Mouse (Mus musculus) natural killer cell, adult 2 months (primary cell): ENCODE measurements around the gene Ipmk.
A peak's percentile ranks its signal among the peaks of the same experiment; 100 is the strongest.
"Not testable (repeated sequence)": the region's sequence is repeated elsewhere in the genome, so short reads cannot be mapped to it uniquely, and the experiment has no call there.

Experiments
- DNase-seq, 2 experiments: peaks; one replicate each; pipeline ENCODE4 v3.0.0; 2022; ENCODE audit warnings: low spot score in 2 of 2

Gene Ipmk

GRCm38 (mm10) chr10:71369466-71369865, 21.9 kb downstream of the Ipmk start:
- DNase-seq = no peak

GRCm38 (mm10) chr10:71371881-71372280, 24.3 kb downstream of the Ipmk start:
- no peak for DNase-seq

GRCm38 (mm10) chr10:71373706-71374105, 26.1 kb downstream of the Ipmk start:
- DNase-seq = no peak

- no peak for DNase-seq
Observed at GRCm38 (mm10) chr10:71376014-71376413, 28.5 kb downstream of the Ipmk start.

- no peak for DNase-seq
Observed at GRCm38 (mm10) chr10:71380406-71380805, 32.8 kb downstream of the Ipmk start.

- DNase-seq = no peak
Observed at GRCm38 (mm10) chr10:71381471-71382033, 34.0 kb downstream of the Ipmk start.

- no peak for DNase-seq
Observed at GRCm38 (mm10) chr10:71382109-71382508, 34.5 kb downstream of the Ipmk start.

GRCm38 (mm10) chr10:71382858-71383551, 35.4 kb downstream of the Ipmk start:
- no peak for DNase-seq

GRCm38 (mm10) chr10:71383552-71383924, 36.0 kb downstream of the Ipmk start:
- DNase-seq = not testable (repeated sequence)

- no peak for DNase-seq
Observed at GRCm38 (mm10) chr10:71384159-71385044, 36.8 kb downstream of the Ipmk start.

GRCm38 (mm10) chr10:71389311-71389710, 41.7 kb downstream of the Ipmk start:
- DNase-seq = no peak

- no peak for DNase-seq
Observed at GRCm38 (mm10) chr10:71398383-71399145, 51.0 kb downstream of the Ipmk start.

GRCm38 (mm10) chr10:71399399-71399798, 51.8 kb downstream of the Ipmk start:
- no peak for DNase-seq

GRCm38 (mm10) chr10:71399987-71400386, 52.4 kb downstream of the Ipmk start:
- DNase-seq = no peak

GRCm38 (mm10) chr10:71400818-71401646, 53.5 kb downstream of the Ipmk start:
- DNase-seq = peak; percentile 7 to 10

GRCm38 (mm10) chr10:71403638-71404037, 56.1 kb downstream of the Ipmk start:
- DNase-seq = no peak

- DNase-seq = no peak
Observed at GRCm38 (mm10) chr10:71405523-71406217, 58.1 kb downstream of the Ipmk start.

- no peak for DNase-seq
Observed at GRCm38 (mm10) chr10:71409948-71410347, 62.4 kb downstream of the Ipmk start.

- DNase-seq = no peak
Observed at GRCm38 (mm10) chr10:71413401-71413800, 65.8 kb downstream of the Ipmk start.

GRCm38 (mm10) chr10:71421531-71421930, 74.0 kb downstream of the Ipmk start:
- DNase-seq = no peak
